Mouse (Mus musculus): ENCODE measurements around the gene Zbtb7b. TPM values are rescaled to one million over a fixed set of nuclear protein-coding genes. Genes with fewer than 3 reads are reported as not detected.

Gene Zbtb7b
- polyA plus RNA-seq, 1 experiment, result 47.0 TPM

DNA sequence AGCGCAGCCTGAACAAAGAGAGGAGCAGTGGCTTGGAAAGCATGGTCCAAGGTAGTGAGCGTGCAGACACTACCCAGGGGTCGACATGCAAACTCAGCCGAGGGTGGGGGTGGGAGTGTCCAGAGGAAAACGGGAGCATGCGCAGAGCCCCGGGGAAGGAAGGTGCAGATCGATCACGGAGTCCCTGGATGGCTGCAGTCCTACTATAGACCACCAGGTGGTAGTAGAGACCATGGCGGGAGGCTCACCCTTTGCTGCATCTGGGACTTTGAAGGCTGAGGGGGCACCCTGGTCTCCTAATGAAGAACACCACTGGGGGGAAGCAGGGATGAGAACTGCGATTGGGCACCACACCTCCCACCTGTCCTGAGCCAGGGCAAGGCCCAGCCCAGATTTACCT is 54.1 kb downstream of the Zbtb7b start:
- TF ChIP-seq MYOD1 (IDR thresholded peaks at IDR 0.05; ENCODE audit: control insufficient read depth in 1 of 3, insufficient read length in 2 of 3, low read depth in 2 of 3) (no peak), TCF3 (IDR thresholded peaks at IDR 0.05; ENCODE audit: insufficient read length, low read depth) (no peak)
- H3K79me2 ChIP-seq (ENCODE audit: control insufficient read depth, insufficient read depth), result no peaks in the 10 kb centered on the region
- H3K4me2 ChIP-seq (ENCODE audit: low read depth), result no peak overlapping the region
- H3K27me3 ChIP-seq (ENCODE audit: control insufficient read depth, insufficient read depth, insufficient read length), result no peaks in the 10 kb centered on the region
- no peak overlapping the region for H3K4me3 ChIP-seq
- no peak overlapping the region for H3ac ChIP-seq (ENCODE audit: control insufficient read depth, insufficient read length)
- no peaks in the 10 kb centered on the region for H3K36me3 ChIP-seq (ENCODE audit: control insufficient read depth, insufficient read depth)

DNA sequence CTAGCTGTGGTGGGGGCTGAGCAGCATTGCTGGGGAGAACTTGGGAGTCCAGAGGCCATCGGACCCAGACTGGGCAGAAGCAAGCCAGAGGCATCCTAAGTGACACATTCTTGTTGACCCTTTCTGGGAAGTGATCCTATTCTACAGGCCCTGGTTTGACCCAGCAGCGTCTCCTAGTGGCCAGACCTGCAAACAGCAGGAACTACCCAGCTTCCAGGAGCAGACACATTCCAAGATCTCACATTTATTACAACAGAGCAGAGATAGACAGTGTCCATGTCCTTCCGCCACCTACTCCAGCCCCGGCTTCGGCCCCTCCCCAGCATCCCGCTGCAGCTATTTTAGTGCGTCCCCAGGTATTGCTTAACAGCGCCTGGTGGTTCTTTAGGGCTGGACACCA is 55.2 kb downstream of the Zbtb7b start:
- Histone ChIP-seq H3K4me2 (ENCODE audit: low read depth) (no peak overlapping the region), H3K36me3 (ENCODE audit: control insufficient read depth, insufficient read depth) (no peaks in the 10 kb centered on the region)
- TF ChIP-seq POLR2A (IDR thresholded peaks at IDR 0.05; ENCODE audit: insufficient read length, low read depth), result no peak
- no peak for TF ChIP-seq TCF3 (IDR thresholded peaks at IDR 0.05; ENCODE audit: insufficient read length, low read depth)
- TF ChIP-seq MAX (IDR thresholded peaks at IDR 0.05; ENCODE audit: low read depth), result no peak
- no peak for TF ChIP-seq REST (IDR thresholded peaks at IDR 0.05; ENCODE audit: insufficient read depth, insufficient read length)
- TF ChIP-seq E2F4 (IDR thresholded peaks at IDR 0.05; ENCODE audit: insufficient read depth), result no peak
- TF ChIP-seq TCF12 (IDR thresholded peaks at IDR 0.05; ENCODE audit: insufficient read depth, poor library complexity, severe bottlenecking), result no peak
- TF ChIP-seq MYOG (IDR thresholded peaks at IDR 0.05; ENCODE audit: control insufficient read depth in 1 of 3, insufficient read depth in 1 of 3, insufficient read length in 2 of 3, low read depth in 2 of 3), result no peak
- TF ChIP-seq MYOD1 (IDR thresholded peaks at IDR 0.05; ENCODE audit: control insufficient read depth in 1 of 3, insufficient read length in 2 of 3, low read depth in 2 of 3), result no peak
- TF ChIP-seq CEBPB (IDR thresholded peaks at IDR 0.05; ENCODE audit: insufficient read depth, poor library complexity, severe bottlenecking), result no peak
- no peak for TF ChIP-seq POLR2AphosphoS2 (IDR thresholded peaks at IDR 0.05; ENCODE audit: insufficient read length, low read depth)
- no peak for TF ChIP-seq USF1 (IDR thresholded peaks at IDR 0.05; ENCODE audit: low read depth)
- no peak for TF ChIP-seq SRF (IDR thresholded peaks at IDR 0.05; ENCODE audit: control insufficient read depth, insufficient read length, low read depth)

DNA sequence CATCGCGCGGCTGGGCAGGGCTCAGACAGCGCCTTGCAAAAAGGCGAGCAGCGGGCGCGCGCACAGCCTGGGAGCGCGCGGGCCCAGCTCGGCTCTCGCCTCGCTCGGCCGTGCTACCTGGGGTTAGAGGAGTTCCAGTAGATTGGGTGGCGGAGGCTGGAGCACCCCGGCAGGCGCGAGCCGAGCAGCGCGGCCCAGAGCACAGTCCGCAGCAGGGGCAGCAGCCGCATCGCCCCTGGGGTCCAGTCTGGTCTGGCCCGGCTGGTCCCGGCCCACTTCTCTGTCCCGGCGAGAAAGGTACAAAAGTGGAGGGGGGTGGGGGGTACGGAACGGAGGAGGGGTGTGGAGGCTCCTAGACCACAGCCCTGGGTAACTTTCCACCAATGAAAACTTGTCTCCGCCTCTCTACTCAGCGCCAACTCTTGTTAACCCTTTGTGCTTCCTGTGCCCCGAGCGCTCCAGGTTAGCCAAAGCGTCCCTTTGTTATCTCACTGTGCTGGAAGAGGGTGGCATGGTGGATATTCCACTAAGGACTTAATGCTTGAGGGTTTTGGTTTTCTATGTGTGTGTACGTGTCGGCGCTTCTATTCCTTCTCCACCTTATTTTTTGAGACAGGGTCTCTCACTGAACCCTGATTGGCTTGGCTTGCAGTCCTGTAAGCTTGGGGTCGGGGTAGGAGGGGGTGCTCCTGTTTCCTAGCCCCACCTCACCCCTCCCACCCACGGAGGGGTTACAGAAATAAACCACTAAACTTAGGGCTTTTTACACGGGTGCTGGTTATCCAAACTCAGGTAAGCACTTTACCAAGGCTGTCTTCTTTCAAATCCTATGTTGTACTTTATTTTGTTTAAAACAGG is 56.6 kb downstream of the Zbtb7b start, which contains the start of gene Efna4:
Efna4 (minus strand) TSS at position 308 of the 858 bp plus-strand sequence.
- no peaks in the 10 kb centered on the region for H3K36me3 ChIP-seq (ENCODE audit: control insufficient read depth, insufficient read depth)
- no peaks in the 10 kb centered on the region for H3K79me2 ChIP-seq (ENCODE audit: control insufficient read depth, insufficient read depth)
- H3K27me3 ChIP-seq (ENCODE audit: control insufficient read depth, insufficient read depth, insufficient read length), result no peaks in the 10 kb centered on the region
- no peak for TF ChIP-seq TCF3 (IDR thresholded peaks at IDR 0.05; ENCODE audit: insufficient read length, low read depth)
- TF ChIP-seq MAX (IDR thresholded peaks at IDR 0.05; ENCODE audit: low read depth), result no peak
- TF ChIP-seq POLR2A (IDR thresholded peaks at IDR 0.05; ENCODE audit: insufficient read length, low read depth), result peak; percentile 39
- TF ChIP-seq MYOD1 (IDR thresholded peaks at IDR 0.05; ENCODE audit: control insufficient read depth in 1 of 3, insufficient read length in 2 of 3, low read depth in 2 of 3), result peak in 1 of 3 experiments; percentile 3
- no peak for TF ChIP-seq TCF12 (IDR thresholded peaks at IDR 0.05; ENCODE audit: insufficient read depth, poor library complexity, severe bottlenecking)
- peak within 1 kb of the TSS; percentile 40 for H3K4me3 ChIP-seq
- H3K4me2 ChIP-seq (ENCODE audit: low read depth), result peak within 1 kb of the TSS; percentile 93
- H3ac ChIP-seq (ENCODE audit: control insufficient read depth, insufficient read length), result peak within 1 kb of the TSS; percentile 59

More for the DNA sequence above, 55.2 kb downstream of the Zbtb7b start:
- H3K27me3 ChIP-seq (ENCODE audit: control insufficient read depth, insufficient read depth, insufficient read length), result no peaks in the 10 kb centered on the region
- no peaks in the 10 kb centered on the region for H3K79me2 ChIP-seq (ENCODE audit: control insufficient read depth, insufficient read depth)
- no peak overlapping the region for H3ac ChIP-seq (ENCODE audit: control insufficient read depth, insufficient read length)
- H3K4me3 ChIP-seq, result no peak overlapping the region

DNA sequence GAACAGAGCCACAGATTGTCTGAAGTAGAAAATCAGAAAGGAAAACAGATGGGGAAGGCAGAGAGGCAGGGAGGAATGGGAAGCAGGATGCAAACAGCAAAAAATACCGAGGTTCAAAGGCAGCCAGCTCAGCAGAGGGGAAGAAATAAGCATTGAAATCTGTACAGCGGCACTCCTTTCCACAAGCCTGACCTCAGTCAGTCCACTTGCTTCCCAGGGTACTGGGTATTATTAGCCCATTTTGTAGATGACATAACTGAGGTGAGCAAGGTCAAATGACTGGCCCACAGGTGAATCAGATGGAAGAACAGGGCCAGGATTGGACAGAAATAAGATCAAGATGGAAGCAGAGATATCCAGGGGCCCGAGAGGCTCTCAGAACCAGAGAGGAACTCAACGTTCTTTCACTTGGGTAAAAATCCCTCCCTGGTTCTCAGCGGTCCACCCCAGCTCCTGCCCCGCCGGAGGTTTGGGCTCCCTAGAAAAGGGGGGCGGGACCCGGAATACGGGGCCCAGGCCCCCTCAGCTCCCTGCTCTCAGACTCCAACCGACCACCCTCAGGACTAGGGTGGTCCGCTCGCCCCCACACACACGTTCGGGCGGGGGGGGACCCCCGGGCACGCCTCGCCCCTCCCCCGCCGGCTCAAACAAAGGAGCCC is 57.4 kb downstream of the Zbtb7b start:
- H3K79me2 ChIP-seq (ENCODE audit: control insufficient read depth, insufficient read depth), result no peaks in the 10 kb centered on the region

More for the DNA sequence above, 57.4 kb downstream of the Zbtb7b start:
- Histone ChIP-seq H3K27me3 (ENCODE audit: control insufficient read depth, insufficient read depth, insufficient read length) (no peaks in the 10 kb centered on the region), H3ac (ENCODE audit: control insufficient read depth, insufficient read length) (peak overlapping the region; percentile 59), H3K4me2 (ENCODE audit: low read depth) (peak overlapping the region; percentile 93), H3K36me3 (ENCODE audit: control insufficient read depth, insufficient read depth) (no peaks in the 10 kb centered on the region), H3K4me3 (peak overlapping the region; percentile 40)
- TF ChIP-seq POLR2AphosphoS2 (IDR thresholded peaks at IDR 0.05; ENCODE audit: insufficient read length, low read depth) (no peak), MYOD1 (IDR thresholded peaks at IDR 0.05; ENCODE audit: control insufficient read depth in 1 of 3, insufficient read length in 2 of 3, low read depth in 2 of 3) (no peak), MYOG (IDR thresholded peaks at IDR 0.05; ENCODE audit: control insufficient read depth in 1 of 3, insufficient read depth in 1 of 3, insufficient read length in 2 of 3, low read depth in 2 of 3) (no peak), CEBPB (IDR thresholded peaks at IDR 0.05; ENCODE audit: insufficient read depth, poor library complexity, severe bottlenecking) (no peak), E2F4 (IDR thresholded peaks at IDR 0.05; ENCODE audit: insufficient read depth) (no peak), REST (IDR thresholded peaks at IDR 0.05; ENCODE audit: insufficient read depth, insufficient read length) (no peak), MAX (IDR thresholded peaks at IDR 0.05; ENCODE audit: low read depth) (no peak), TCF3 (IDR thresholded peaks at IDR 0.05; ENCODE audit: insufficient read length, low read depth) (no peak), TCF12 (IDR thresholded peaks at IDR 0.05; ENCODE audit: insufficient read depth, poor library complexity, severe bottlenecking) (no peak), USF1 (IDR thresholded peaks at IDR 0.05; ENCODE audit: low read depth) (no peak), POLR2A (IDR thresholded peaks at IDR 0.05; ENCODE audit: insufficient read length, low read depth) (no peak), SRF (IDR thresholded peaks at IDR 0.05; ENCODE audit: control insufficient read depth, insufficient read length, low read depth) (no peak)

Measured in myocyte (in vitro differentiated cells).